Mouse (Mus musculus) heart, adult 9 months (tissue): ENCODE results near the gene Stk26.

Experiments used
- DNase-seq, 2 experiments: peaks; one replicate each; pipeline ENCODE4 v3.0.0; 2022; ENCODE audit warnings: low spot score in 2 of 2

Stk26 gene

DNA sequence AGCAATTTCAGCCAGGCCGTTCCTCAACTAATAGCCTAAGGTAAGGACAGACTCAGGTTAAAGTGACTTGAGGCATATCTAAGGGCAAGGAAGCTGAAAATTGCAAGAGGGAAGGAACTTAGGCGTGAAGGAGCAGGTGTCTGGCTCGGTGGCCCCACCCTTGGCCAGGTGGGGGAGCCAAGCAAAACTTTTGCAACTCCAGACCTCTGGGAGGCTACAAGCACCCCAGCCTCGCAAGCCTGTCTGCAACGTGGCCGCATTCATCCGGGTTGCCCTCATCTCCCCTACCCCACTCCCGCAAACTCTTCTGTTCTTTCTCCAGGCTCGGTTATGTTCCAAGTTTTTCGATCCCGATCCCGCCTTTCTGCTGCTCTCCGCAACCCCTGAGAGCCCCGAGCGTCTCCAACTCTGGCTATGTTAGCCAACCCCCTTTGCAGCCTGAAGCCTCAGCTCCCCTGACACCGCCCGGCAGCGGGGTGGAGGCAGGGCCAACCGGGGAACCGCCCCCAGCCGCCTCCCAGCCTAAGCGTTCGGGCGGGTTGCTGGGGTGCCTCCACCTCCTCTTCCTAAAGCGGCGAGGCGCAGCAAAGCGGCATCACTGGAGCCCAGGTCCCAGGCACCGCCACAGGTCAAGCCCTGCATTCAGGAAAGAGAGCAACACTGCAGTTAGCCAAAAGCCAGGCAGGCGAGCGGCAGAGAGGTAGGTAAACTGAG lies at the start of gene Stk26:
TSS of gene Stk26 (plus strand) at position 201 of the 714 bp plus-strand sequence.
- peak; percentile 33 to 44 for DNase-seq

DNA sequence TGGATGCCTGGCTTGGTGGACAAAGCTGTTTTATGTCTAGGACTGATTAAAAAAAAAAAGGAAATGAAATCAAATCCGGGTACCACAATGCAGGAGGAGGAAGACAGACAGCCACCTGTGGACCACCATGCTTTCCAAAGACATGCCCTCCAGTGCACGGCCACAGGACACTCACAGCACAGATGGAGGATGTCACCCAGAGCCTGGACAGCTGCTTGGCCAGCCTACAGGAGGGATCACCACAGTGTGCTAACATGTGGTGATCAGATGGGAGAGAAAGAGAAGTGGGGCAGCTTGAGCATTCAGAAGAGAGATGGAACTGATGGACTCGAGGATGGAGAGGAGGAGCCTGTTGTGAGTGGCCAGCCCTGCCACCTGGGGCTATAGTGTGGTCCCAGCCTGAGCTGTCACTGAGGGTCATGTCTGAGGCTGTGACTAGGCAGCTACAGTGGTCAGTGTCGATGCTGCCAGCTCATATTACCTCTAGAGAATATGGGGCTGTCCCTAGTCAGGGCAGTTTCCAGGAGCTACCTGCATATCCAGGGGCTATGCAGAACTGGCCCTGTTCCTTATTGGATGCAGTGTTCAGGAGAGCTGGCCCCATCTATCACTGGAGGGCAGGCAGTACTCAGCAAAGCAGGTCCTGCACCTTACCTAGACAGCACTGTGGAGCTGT lies 47.7 kb upstream of the Stk26 start:
- no peak for DNase-seq

DNA sequence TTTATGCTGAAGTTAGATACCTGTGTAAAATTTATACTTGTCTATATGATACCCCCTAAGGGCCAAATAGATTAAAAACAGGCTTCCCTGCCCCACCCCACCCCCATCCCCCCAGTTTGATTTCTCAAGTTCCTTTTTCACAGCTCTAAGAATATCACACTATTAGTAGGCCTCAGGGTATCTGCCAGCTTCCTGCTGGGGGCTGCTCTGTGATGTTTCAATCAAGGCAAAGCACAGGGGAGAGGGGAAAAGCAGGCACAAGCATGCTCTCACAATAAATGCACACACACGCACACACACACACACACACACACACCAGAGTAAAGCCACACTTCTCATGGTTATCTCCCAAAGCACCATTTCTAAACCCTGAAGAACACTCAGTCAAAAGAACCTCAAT lies 43.0 kb upstream of the Stk26 start:
- no peak for DNase-seq

DNA sequence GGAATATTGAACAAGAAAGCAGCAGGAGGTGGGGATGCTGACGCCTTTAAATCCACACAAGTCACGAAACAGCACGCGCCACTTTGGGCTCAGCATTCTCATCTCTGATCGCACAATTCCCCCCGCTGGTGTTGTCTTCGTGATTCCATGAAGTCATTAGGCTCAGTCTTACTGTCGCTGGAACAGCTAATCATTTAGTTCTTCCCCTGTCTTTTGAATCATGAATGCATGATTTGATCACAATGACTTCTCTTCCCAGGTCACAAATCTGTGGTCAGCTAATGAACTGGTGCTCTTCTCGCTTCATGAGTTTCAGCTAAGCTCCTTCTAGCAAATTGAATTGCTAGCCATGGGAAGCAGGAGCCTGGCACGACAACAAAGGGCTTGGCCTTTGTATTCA lies 42.3 kb upstream of the Stk26 start:
- DNase-seq, result no peak

DNA sequence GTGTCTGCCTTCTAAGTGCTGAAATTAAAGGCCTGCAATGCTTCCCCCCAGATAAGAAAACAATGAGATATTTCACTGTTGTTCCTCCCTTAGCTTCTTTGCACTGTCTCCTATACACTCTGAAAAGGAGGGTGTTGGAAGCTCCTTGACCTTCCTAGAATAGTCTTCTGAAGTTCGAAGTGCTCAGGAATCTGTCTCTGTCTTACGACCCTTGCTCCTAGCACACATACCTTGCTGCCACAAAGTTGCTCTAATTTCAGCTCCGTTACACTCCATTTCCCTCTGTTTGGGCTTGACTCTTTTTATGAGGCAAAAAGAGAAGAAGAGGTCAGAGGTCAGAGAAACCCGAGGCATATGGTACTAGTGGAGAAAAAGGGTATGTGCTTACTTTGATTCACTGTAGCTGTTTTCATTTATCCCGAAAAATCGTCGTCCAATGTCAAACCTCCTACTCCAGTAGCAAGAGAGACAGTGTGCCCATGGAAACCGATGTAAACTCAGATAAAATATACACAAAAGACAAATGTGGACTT lies 41.1 kb upstream of the Stk26 start:
- DNase-seq, result no peak

DNA sequence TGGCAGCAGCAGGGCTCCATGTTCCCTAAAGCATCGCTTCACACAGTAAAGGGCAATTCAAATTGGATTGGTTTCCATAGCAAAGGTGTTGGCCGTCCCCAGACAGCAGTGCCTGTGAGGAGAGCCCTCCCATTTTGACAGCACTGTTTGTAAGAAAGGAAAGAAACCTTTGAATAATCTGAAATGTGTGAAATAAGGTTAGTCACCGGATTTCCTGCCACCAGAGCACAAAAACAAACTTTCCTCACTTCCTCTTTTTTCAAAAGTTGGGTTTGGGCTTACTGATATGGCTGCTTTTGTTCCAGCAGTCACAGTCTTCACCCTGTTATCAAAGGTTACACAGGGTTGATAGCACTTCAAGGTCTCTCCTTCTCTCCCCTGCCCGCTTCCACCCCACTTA lies 35.2 kb upstream of the Stk26 start:
- DNase-seq, result no peak

DNA sequence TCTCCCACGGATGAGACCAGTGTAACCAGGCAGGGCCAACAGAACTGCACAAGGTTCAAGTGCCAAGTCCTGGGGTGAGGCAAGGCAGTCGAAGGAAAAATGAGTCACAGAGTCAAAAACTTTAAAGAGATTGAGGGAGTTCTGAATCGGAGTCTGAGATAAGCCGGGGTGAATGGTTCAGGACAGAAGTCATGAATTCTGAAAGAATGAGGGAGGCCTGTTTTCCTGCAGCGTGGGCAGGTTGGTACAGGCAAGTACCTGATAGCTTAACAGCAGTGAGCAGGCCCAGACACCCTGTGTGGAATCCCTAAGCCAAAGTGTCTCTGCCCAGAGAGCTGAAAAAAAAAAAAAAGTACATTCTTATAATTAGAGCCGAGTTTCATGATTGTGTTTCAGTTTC lies 17.0 kb upstream of the Stk26 start:
- DNase-seq, result no peak

DNA sequence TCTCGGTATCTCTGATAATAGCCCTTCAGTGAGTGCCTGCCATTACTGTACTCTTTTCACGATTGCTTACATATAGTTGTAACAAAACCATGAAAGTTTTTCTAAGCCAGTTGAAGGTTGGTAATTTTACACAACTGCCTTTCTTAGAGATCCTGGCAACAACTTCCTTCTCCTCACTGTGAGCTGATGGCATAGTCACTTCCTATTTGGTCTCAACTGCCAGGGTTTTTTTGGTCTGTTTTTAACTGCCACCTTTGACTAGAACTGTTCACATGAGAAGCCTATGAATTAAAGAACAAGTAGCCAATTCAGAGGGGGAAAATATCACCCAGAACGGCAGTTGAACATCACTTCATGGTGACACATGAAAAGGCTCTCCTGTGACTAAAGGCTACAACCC lies 5.3 kb upstream of the Stk26 start:
- no peak for DNase-seq

DNA sequence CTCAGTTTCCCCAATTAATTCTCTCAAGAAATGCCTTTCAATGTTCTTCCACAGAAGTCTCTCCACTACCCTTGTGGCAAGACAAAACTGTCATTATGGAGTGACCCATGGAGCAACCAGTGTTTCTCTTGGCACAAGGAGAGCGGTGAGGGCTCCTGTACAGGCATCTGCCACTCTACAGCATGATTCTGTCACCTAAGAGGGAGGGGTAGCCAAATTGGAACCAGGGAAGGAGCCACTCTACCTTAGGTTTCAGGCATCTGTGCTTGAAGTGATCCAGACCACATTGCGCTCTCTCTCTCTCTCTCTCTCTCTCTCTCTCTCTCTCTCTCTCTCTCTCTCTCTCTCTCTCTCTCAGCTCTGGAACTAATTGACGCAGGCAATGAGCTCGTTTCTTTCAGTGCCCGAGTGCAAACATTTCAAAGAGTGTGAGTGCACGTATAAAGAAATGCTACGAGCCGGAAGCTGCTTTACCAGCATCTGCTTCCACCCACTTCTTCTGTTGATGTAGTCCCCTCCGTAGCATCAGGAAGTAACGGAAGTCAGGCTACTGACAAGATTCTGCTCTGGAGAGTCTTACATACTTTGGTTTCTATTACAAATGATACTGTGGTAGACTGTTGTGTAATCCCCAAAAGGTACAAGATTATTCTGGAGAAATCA lies 4.7 kb upstream of the Stk26 start:
- no peak for DNase-seq

DNA sequence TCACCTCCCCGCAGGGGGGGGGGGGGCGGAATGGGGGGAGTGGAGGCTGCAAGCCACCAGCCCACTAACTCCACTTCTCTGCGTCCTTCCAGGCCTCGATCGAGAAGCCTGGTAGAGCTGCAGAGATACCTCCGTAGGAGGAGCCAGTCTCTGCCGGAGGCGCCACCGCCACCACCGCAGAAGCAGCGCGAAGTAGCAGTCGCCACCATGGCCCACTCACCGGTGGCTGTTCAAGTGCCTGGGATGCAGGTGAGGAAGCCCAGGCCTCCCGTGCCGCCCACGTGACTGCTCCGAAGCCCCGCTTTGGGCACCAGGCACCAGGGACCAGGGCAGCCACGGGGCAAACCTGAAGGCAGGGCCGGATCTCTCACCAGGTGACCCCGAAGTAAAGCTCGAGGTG lies 740 bp downstream of the Stk26 start:
- DNase-seq, result no peak

DNA sequence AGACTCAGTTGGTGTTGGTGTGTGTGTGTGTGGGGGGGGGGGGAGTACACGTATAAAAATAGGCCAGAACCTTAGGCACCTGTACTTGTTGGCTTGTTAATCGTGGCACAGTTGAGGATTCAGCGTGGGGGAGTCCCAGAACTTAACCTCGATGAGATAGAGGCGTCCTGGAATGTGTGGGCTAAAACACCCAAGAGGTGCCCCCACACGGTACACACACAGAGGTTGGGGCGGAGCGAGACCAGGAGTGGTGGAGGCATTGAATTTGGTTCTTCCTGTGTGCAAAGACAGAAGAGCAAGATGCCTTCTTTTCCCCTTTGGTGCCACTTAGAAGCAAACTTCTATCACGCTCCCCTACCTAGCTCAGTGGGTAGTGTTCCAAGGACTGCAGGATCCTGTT lies 1.2 kb downstream of the Stk26 start:
- DNase-seq, result no peak

DNA sequence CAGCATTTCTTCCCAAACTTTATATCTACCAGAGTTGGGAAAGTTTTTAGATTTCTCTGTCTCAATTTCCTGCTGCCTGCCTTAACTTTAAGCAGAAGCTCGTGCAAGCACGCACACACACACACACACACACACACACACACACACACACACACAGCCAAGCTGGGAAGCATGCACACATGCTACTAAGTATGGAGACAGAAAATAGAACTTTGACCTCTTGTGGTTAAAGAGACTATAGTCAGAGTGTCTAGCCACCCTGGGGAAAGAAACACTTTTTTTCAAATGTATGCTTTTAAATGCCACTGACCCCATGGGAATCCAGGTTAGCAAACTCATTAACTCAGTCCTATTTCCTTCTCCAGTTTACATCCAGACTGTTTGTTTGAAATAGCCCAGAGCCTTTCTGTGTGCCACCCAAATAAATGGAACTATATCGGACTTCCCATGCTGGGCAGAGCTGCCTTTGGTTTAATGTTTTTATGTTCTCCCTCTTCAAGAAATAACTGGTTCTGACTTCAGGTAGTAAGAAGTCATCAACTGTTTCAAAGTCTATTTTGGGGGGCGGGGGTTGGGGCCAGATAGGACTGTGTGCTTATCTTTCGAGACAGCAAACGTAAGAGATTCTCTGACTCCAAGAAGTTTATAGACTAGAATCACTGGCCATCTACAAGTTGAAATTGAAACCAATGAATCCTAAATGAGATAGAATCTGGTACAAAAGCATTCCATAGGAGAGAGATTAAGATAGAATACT lies 9.8 kb downstream of the Stk26 start:
- DNase-seq, result no peak

DNA sequence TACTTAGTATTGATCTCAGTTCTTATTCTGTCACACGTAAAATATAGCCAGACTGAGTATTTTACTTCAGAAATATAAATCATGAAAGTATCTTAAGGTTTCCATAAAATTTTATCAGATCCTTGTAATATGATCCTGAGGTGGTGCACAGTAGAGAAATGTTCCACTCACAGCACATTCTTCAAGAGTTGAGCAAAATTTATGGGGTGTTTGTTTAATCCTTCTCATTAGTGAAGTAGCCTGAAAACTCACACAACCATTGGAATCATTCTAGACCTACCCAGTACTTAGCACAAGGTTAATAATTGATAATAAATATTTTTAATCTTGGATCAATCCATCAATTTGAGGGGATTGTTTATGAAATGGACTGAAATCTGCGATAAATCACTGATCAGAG lies 22.9 kb downstream of the Stk26 start:
- DNase-seq, result no peak

DNA sequence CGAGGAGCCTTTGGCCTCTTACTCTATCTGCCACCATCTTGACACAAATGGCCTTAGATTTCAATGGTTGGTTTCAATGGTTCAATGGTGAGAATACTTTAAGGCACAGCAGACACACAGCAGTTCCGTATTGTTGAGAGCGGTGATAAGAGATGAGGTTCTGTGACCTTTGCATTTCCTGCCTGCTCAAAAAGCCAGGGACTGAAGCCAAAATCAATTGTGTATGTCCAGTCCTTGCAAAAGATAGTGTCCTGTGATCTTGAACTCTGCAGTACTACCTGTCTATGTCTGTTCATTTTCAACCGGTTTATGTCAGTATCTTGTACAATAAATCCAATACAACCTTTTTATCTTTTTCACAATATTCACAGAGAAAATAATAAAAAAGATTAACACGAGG lies 23.9 kb downstream of the Stk26 start:
- no peak for DNase-seq

DNA sequence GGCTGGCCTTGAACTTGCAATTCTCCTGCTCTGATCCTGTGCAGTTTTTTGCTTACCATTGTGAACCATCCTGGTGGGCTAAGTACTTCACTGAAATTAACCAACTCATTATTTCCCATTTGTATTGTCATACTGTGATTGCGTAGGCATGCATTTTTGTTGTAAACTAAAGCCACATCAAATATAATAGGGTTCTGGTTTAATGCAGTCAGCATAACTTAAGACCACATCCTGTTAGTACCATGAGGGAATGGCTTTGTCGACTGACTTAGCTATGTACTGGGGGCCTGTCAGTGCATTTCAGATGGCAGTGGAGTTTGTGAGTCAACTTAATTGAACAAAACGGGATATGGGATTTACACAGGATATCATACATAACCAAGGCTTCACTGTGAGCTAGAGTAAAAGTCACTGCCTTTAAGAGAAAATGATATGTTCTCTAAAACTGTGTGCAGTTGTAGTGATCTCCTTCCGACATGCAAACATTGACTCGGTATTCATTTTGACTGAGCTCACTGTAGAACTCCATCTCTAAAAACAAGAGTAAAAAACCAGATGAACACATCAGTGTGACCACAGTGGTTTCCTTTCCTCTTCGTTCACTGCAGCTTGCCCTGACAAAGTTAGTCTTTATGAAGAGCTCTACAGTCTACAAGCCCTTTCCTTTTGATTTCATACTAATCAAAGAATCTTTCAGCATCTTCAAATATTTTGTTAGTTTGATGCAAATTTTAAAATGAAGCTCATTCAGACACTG lies 33.6 kb downstream of the Stk26 start:
- DNase-seq, result no peak

DNA sequence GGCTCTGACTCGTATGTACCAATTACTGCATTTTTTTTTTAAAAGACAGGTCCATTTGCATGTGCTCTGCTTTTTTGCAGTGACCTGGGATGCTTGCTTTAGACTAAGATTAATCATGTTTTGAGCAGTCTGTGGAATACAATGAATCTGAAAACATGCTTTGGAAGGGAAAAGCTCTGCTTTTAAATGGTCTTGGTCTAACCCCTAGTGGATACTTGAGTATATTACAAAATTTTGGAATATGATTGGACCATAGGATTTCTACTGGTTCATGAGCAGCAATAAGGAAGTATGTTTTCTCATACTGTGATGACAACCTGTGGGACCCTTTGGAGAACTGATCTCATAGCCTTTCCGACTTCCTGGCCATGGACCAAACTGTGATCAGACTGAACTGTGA lies 47.2 kb downstream of the Stk26 start:
- DNase-seq, result no peak

DNA sequence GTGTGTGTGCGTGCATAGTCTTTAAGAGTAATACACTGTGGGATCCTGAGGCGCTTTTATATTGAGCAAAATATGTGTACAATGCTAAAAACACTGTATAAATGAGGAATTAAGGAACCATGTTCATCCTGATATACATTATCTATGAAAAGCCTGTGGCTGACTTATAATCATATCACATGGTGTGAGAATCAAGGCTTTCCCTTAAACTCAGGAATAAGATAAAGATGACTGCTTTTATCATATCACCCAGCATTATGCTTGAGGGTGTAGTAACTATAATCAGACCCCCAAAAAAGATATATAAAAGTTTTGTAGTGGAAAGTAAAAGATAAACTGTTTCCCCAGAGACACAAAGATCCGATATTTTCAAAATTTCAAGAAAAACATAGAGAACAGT lies 62.6 kb downstream of the Stk26 start:
- no peak for DNase-seq

DNA sequence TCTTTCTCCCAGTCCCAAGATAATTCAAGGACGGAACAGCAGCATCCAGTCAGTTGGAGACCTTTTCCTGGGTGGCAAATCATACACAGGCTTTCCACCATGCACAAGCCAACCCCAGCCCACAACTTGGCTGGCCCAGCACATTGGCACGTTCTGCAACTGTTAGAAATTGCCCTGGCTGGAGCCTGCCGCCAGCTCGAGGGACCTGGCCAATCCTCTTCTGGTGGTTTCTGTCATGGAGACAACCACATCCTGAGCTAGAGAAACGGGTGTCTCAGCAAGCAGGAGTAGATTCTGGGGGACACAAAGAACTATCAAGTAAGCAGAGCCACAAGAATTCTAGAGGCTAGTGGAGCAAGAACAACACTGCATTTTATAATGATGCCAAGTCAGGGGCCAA lies 69.1 kb downstream of the Stk26 start:
- no peak for DNase-seq

DNA sequence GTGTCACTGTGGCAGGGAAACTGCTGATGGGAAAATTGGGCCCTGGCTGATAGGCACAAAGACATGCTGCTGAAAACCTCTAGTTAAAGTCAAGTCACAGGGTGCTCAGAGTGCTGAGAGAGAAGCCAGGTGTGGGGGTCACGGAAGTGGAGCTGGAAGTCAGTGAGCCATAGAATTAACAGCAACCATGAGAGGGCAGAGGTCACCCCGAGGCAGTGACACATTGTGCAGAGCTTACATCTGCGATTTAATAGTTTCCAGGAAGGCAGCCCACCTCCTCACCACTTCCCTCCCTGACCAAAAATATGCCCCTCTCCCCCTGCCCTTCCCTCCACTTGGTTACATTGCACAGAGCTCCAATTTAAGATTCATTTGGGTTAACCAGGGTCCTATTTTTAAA lies 76.5 kb downstream of the Stk26 start:
- DNase-seq, result no peak

DNA sequence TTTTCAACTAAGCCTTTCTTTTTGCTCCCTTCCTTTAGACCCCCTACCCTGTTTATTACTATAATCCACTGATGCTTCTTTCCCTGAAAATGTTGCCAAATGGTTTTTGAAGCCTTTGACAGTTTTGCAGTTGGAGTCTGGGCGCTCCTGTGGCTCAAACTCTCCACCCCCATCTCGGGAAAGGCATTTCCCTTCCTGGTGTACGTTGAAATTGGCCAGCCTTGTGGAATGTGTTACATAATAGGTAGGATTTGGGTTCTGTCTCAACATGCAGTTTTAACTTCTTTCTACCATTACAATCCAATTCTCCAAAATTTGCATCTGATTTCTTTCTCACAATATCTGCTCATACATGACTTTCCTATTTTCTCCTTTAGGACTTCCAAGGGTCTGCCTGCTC lies 77.9 kb downstream of the Stk26 start:
- no peak for DNase-seq

DNA sequence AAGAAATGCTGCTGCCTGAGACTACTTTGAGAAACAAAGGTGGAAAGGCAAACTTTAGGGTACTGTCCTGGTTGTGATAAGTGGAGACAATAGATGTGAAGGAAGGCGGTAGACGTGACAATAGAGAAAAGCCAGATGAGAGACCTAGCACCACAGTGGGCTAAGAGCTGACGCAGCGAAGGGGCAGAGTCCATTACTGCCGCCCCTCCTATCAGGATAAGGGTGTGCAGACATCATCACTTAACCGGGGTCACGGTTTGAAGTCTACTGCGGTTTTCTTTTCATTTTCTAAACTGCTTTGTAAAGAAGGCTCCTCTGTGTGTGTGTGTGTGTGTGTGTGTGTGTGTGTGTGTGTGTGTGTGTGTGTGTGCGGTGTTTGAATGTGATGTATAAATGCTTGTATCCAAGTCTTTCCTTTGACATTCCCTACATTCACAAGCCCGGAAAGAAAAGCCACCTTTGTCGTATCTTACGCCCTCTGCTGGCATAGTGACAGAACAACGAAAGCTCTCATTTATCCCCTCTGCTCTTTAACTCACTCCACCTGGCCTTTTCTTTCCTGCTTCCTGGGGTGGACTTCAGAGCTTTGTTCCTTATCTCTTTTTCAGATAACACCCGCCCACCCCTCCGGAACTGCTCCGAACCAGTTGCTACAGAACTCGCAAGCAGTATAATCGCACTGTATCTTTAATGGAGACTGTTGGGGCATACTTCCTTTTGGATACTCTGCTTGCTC lies 84.0 kb downstream of the Stk26 start:
- DNase-seq, result peak in 1 of 2 experiments; percentile 10
